Mouse (Mus musculus) C2C12 (cell line): ENCODE measurements at regions not wholly inside any gene's neighbourhood (a gene's known extent, or its start where the extent isn't known, plus 50 kb on each side); places are given as distances from the start of the nearest gene placed in this dataset.

Source experiments
- H3K27me3 ChIP-seq: one replicate; pipeline ENCODE4 v1.6.1; 2011; ENCODE audit not compliant: control insufficient read depth, insufficient read depth, insufficient read length
- H3K36me3 ChIP-seq: one replicate; pipeline ENCODE4 v1.6.1; 2011; ENCODE audit not compliant: control insufficient read depth, insufficient read depth
- H3K4me3 ChIP-seq: one replicate; pipeline ENCODE4 v1.5.1; 2011; ENCODE audit warnings: mild to moderate bottlenecking, control low read depth; ENCODE audit not compliant: poor library complexity, insufficient read depth, severe bottlenecking
- H3K79me2 ChIP-seq: one replicate; pipeline ENCODE4 v1.6.1; 2011; ENCODE audit not compliant: control insufficient read depth, insufficient read depth
- H3K79me3 ChIP-seq: one replicate; pipeline ENCODE4 v1.6.1; 2011; ENCODE audit warnings: low read depth, control low read depth
- H3ac ChIP-seq: one replicate; pipeline ENCODE3; 2011; ENCODE audit warnings: low read depth; ENCODE audit not compliant: control insufficient read depth, insufficient read length
- CEBPB ChIP-seq: IDR thresholded peaks from one replicate; pipeline ENCODE4 v1.6.1; 2011; ENCODE audit warnings: low read depth, mild to moderate bottlenecking, control low read depth, moderate library complexity
- CTCF ChIP-seq: IDR thresholded peaks from one replicate; pipeline ENCODE4 v1.5.1; 2011; ENCODE audit not compliant: control insufficient read depth, insufficient read depth, insufficient read length
- FOSL1 ChIP-seq: IDR thresholded peaks from one replicate; pipeline ENCODE4 v1.8.0; 2011; ENCODE audit warnings: mild to moderate bottlenecking, low read length; ENCODE audit not compliant: poor library complexity, insufficient read depth, severe bottlenecking
- MAX ChIP-seq: IDR thresholded peaks from one replicate; pipeline ENCODE4 v1.6.1; 2011; ENCODE audit warnings: mild to moderate bottlenecking, control low read depth
- MYOD1 ChIP-seq: IDR thresholded peaks from one replicate; pipeline ENCODE4 v1.6.1; 2011; ENCODE audit warnings: low read depth; ENCODE audit not compliant: control insufficient read depth, insufficient read length
- MYOG ChIP-seq: IDR thresholded peaks from one replicate; pipeline ENCODE4 v1.6.1; 2011; ENCODE audit not compliant: control insufficient read depth, insufficient read length; ENCODE audit errors: extremely low read depth
- USF1 ChIP-seq: IDR thresholded peaks from one replicate; pipeline ENCODE4 v1.6.1; 2011; ENCODE audit warnings: low read depth, mild to moderate bottlenecking, control low read depth, moderate library complexity

DNA sequence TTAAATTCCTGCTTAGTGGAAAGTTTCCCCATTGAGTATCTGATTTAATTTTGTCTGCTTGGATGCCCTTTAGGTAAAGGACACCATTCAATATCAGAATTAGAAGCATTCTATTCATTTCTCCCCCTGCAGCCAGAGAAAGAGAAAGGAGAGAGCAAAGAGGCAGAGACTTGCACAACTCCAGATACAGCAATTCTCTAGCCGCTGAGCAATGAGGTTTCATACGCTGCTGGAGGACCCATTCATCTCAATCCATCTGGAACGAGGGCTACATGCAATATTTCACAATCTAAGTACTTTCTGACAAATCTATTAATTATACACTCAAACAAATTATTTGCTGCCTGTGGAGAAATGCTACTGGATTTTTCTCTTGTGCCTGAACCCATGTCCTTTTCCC is 538.0 kb upstream of the Tusc1 start:
- Histone ChIP-seq H3K79me3 (no peaks in the 10 kb centered on the region), H3ac (no peak overlapping the region), H3K79me2 (no peaks in the 10 kb centered on the region), H3K4me3 (no peak overlapping the region), H3K27me3 (no peaks in the 10 kb centered on the region), H3K36me3 (no peaks in the 10 kb centered on the region)
- TF ChIP-seq MYOD1: no peak
- no peak for TF ChIP-seq MYOG
- TF ChIP-seq FOSL1: no peak
- TF ChIP-seq USF1: no peak
- TF ChIP-seq CEBPB: no peak
- TF ChIP-seq MAX: no peak
- no peak for TF ChIP-seq CTCF

DNA sequence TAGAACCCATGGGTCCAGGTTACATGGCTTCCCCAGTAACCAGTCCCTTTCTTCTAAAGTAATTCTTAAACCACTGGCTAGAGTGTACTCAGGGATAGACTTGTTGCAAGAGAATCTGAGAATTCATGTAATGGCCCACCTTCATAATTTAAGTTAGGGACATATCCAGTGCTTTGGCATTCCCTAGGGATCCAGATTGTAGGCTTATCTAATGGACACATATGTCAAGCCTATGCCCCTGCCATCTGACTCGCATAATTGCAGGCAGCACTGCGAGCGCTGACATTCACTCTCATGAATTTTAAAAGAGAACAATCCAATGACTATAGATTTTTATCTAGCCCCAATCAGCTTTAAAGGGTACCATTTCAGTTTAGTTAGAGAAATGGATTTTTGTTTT is 518.1 kb upstream of the Tusc1 start:
- Histone ChIP-seq H3K27me3 (no peaks in the 10 kb centered on the region), H3K36me3 (no peaks in the 10 kb centered on the region), H3ac (no peak overlapping the region), H3K4me3 (no peak overlapping the region), H3K79me2 (no peaks in the 10 kb centered on the region), H3K79me3 (no peaks in the 10 kb centered on the region)
- TF ChIP-seq CTCF (no peak), FOSL1 (no peak), MYOD1 (no peak)

DNA sequence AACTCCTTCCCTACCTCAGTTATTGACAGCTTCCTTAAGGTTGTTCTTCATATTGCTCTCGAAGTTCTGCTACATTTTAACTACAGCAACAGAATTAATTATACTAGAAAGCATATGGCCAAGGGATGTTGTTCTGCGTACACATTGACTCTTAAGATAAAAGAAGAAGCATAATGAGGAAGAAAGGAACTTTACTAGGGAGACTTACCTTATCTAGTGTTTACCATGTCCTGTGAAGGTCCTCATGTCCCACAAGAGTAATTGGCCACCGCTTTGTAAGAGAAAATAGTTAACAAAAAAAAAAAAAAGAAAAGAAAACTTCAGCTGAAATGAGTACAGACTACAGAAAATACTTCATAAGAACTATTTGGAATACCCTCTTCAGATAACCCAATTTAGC is 513.9 kb upstream of the Tusc1 start:
- TF ChIP-seq MAX (no peak), MYOG (no peak), USF1 (no peak), FOSL1 (no peak), CEBPB (no peak), MYOD1 (no peak), CTCF (no peak)
- Histone ChIP-seq H3K79me3 (no peaks in the 10 kb centered on the region), H3K4me3 (no peak overlapping the region), H3ac (no peak overlapping the region), H3K27me3 (no peaks in the 10 kb centered on the region), H3K79me2 (no peaks in the 10 kb centered on the region), H3K36me3 (no peaks in the 10 kb centered on the region)

DNA sequence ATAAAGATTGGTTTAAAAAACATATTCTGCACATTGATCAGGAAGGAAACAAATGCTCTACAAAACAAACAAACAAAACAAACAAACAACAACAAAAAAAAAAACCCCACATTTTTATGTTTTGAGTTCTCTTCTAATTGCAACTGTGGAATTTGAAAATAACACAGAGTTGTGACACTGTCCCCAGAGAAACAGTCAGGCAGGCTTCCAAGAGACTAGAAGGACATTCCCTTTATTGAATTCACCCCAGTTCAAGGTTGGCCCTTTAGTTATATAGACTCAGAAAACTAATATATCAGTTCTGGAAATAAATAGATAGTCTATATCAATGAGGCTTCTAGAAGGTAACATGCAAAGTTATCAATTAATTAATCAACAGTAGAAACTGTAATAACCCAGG is 495.4 kb upstream of the Tusc1 start:
- no peak for TF ChIP-seq MYOD1
- no peak for TF ChIP-seq FOSL1
- TF ChIP-seq CEBPB: no peak
- TF ChIP-seq USF1: no peak
- no peak for TF ChIP-seq CTCF
- TF ChIP-seq MAX: no peak
- TF ChIP-seq MYOG: no peak
- no peak overlapping the region for H3ac ChIP-seq
- H3K4me3 ChIP-seq: no peak overlapping the region
- no peaks in the 10 kb centered on the region for H3K79me3 ChIP-seq
- no peaks in the 10 kb centered on the region for H3K27me3 ChIP-seq
- no peaks in the 10 kb centered on the region for H3K36me3 ChIP-seq
- no peaks in the 10 kb centered on the region for H3K79me2 ChIP-seq

DNA sequence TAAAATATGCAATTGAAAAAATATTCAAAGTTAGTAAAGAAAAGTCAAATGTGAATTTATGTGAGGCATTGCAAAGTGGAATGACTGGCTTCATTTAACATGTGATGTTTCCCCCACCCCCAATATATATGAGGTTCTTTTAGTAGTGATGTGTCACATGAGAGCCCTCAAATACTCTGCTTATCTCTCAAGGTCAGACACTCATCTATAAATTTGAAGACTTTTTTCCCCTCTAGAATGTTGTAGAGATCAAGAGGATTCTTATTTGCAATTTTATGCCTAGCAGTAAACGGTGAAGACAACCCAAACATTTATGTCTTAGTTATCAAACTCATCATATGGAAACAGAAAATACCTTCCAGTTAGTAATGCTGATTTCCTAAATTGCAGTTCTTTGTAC is 457.8 kb upstream of the Tusc1 start:
- Histone ChIP-seq H3ac (no peak overlapping the region), H3K79me3 (no peaks in the 10 kb centered on the region), H3K4me3 (no peak overlapping the region), H3K27me3 (no peaks in the 10 kb centered on the region), H3K36me3 (no peaks in the 10 kb centered on the region), H3K79me2 (no peaks in the 10 kb centered on the region)
- TF ChIP-seq MAX (no peak), MYOD1 (no peak), CTCF (no peak), FOSL1 (no peak), CEBPB (no peak), USF1 (no peak), MYOG (no peak)

DNA sequence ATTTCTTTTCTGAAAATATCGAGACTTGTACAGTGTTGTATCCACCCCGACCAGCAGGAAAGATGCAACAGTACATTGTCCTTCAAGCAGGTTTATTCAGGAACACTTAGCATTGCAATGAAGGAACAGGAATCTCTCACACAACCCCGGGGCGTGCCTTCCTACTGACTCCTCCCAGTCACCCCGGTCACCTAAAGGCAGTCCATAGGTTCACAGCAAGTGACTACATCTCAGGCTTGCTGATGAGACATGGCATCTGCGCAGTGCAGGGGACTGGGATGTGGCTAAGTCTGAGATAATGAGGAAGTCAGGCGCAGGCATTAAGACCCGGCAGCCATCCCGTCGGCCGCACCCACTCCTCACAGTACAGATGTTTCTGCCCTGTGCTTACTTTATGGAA is 454.8 kb upstream of the Tusc1 start:
- TF ChIP-seq MYOD1: no peak
- no peak for TF ChIP-seq CTCF
- no peak for TF ChIP-seq MYOG
- no peak for TF ChIP-seq USF1
- no peak for TF ChIP-seq MAX
- TF ChIP-seq CEBPB: no peak
- no peak for TF ChIP-seq FOSL1
- H3K36me3 ChIP-seq: no peaks in the 10 kb centered on the region
- no peaks in the 10 kb centered on the region for H3K79me3 ChIP-seq
- no peaks in the 10 kb centered on the region for H3K27me3 ChIP-seq
- H3K79me2 ChIP-seq: no peaks in the 10 kb centered on the region
- no peak overlapping the region for H3K4me3 ChIP-seq
- H3ac ChIP-seq: no peak overlapping the region
